Mouse (Mus musculus) testis, adult 2 months (tissue): ENCODE results near the gene Cdh22. TPM values are rescaled to one million over a fixed set of nuclear protein-coding genes. Genes with fewer than 3 reads are reported as not detected.
A peak's percentile ranks its signal among the peaks of the same experiment; 100 is the strongest.

ENCODE experiments used
- H3K27ac ChIP-seq: fragments of 200-500 bp; 2 replicates; pipeline ENCODE4 v1.5.1; 2012; ENCODE audit warnings: low read depth, low read length; ENCODE audit not compliant: control insufficient read depth, insufficient read depth
- H3K27me3 ChIP-seq: fragments of 200-500 bp; 2 replicates; pipeline ENCODE4 v1.6.1; 2012; ENCODE audit warnings: mild to moderate bottlenecking, low read length, moderate library complexity; ENCODE audit not compliant: control insufficient read depth, insufficient read depth
- H3K36me3 ChIP-seq: fragments of 200-500 bp; 2 replicates; pipeline ENCODE4 v1.6.1; 2012; ENCODE audit warnings: mild to moderate bottlenecking, low read length; ENCODE audit not compliant: control insufficient read depth, insufficient read depth
- H3K4me1 ChIP-seq: fragments of 200-500 bp; 2 replicates; pipeline ENCODE4 v1.6.1; 2012; ENCODE audit warnings: low read length; ENCODE audit not compliant: control insufficient read depth, insufficient read depth
- H3K4me3 ChIP-seq: fragments of 200-500 bp; 2 replicates; pipeline ENCODE4 v1.5.1; 2012; ENCODE audit warnings: low read depth, mild to moderate bottlenecking, low read length, moderate library complexity, mixed read lengths; ENCODE audit not compliant: control insufficient read depth
- CTCF ChIP-seq: fragments of 200-500 bp; IDR thresholded peaks from 2 replicates; pipeline ENCODE4 v1.5.1; 2012; ENCODE audit warnings: low read depth, mild to moderate bottlenecking, inconsistent platforms, low read length, moderate library complexity; ENCODE audit not compliant: control insufficient read depth, insufficient read depth, insufficient replicate concordance
- POLR2A ChIP-seq: fragments of 200-500 bp; IDR thresholded peaks from 2 replicates; pipeline ENCODE4 v1.6.1; 2012; ENCODE audit warnings: low read depth, mild to moderate bottlenecking, inconsistent platforms, low read length, moderate library complexity; ENCODE audit not compliant: control insufficient read depth
- polyA plus RNA-seq: library from polyadenylated mRNA; depleted of rRNA; stranded (reverse); fragments of >200 nt; gene quantifications from 2 replicates; pipeline ENCODE4 v1.2.3, GENCODE M21; 2012

The Cdh22 gene
- polyA plus RNA-seq, 1 experiment, result 0.37 TPM

GRCm38 (mm10) chr2:165121206-165121840, 113.3 kb downstream of the Cdh22 start:
- no peak overlapping the region for H3K4me3 ChIP-seq
- peaks cover 5% of the 10 kb centered on the region for H3K4me1 ChIP-seq
- H3K27me3 ChIP-seq, result no peaks in the 10 kb centered on the region
- no peaks in the 10 kb centered on the region for H3K36me3 ChIP-seq
- H3K27ac ChIP-seq, result no peak overlapping the region
- no peak for TF ChIP-seq CTCF
- TF ChIP-seq POLR2A, result no peak

- Histone ChIP-seq H3K4me3 (no peak overlapping the region), H3K27me3 (no peaks in the 10 kb centered on the region), H3K27ac (no peak overlapping the region), H3K36me3 (no peaks in the 10 kb centered on the region), H3K4me1 (peaks cover 8% of the 10 kb centered on the region)
- TF ChIP-seq CTCF (no peak), POLR2A (no peak)
These were observed 113.9 kb downstream of the Cdh22 start for GRCm38 (mm10) chr2:165120765-165121164.

- no peaks in the 10 kb centered on the region for H3K36me3 ChIP-seq
- no peak overlapping the region for H3K27ac ChIP-seq
- peaks cover 19% of the 10 kb centered on the region for H3K4me1 ChIP-seq
- H3K4me3 ChIP-seq, result no peak overlapping the region; the same call in 1 of the 2 replicates
- TF ChIP-seq POLR2A (no peak), CTCF (no peak)
- H3K27me3 ChIP-seq, result no peaks in the 10 kb centered on the region
These were observed 120.9 kb downstream of the Cdh22 start for GRCm38 (mm10) chr2:165113733-165114132.

- Histone ChIP-seq H3K4me3 (peak overlapping the region; percentile 53), H3K36me3 (no peaks in the 10 kb centered on the region), H3K4me1 (peaks cover 19% of the 10 kb centered on the region), H3K27ac (no peak overlapping the region), H3K27me3 (no peaks in the 10 kb centered on the region)
- TF ChIP-seq CTCF, result peak; percentile 89
- no peak for TF ChIP-seq POLR2A
These were observed 122.5 kb downstream of the Cdh22 start for GRCm38 (mm10) chr2:165112149-165112548.

- no peak overlapping the region for H3K27ac ChIP-seq
- H3K27me3 ChIP-seq, result no peaks in the 10 kb centered on the region
- no peaks in the 10 kb centered on the region for H3K36me3 ChIP-seq
- peaks cover 3% of the 10 kb centered on the region; the same call in 1 of the 2 replicates for H3K4me1 ChIP-seq
- TF ChIP-seq CTCF, result no peak
- TF ChIP-seq POLR2A, result no peak
- H3K4me3 ChIP-seq, result no peak overlapping the region
These were observed 128.1 kb downstream of the Cdh22 start for GRCm38 (mm10) chr2:165106585-165106984.

- no peak overlapping the region for H3K27ac ChIP-seq
- no peaks in the 10 kb centered on the region for H3K27me3 ChIP-seq
- no peak overlapping the region for H3K4me3 ChIP-seq
- H3K36me3 ChIP-seq, result no peaks in the 10 kb centered on the region
- H3K4me1 ChIP-seq, result peaks cover 3% of the 10 kb centered on the region; the same call in 1 of the 2 replicates
- TF ChIP-seq POLR2A (no peak), CTCF (no peak)
These were observed 129.1 kb downstream of the Cdh22 start for GRCm38 (mm10) chr2:165105513-165106079.

- Histone ChIP-seq H3K27me3 (no peaks in the 10 kb centered on the region), H3K27ac (no peak overlapping the region), H3K36me3 (no peaks in the 10 kb centered on the region), H3K4me3 (no peak overlapping the region), H3K4me1 (peaks cover 3% of the 10 kb centered on the region; the same call in 1 of the 2 replicates)
- no peak for TF ChIP-seq CTCF
- TF ChIP-seq POLR2A, result no peak
These were observed 131.7 kb downstream of the Cdh22 start for GRCm38 (mm10) chr2:165102920-165103319.
